Mouse (Mus musculus): ENCODE data around the gene Nkain4. TPM values are rescaled to one million over a fixed set of nuclear protein-coding genes. Genes with fewer than 3 reads are reported as not detected.
A peak's percentile ranks its signal among the peaks of the same experiment; 100 is the strongest.

Nkain4 gene
- polyA plus RNA-seq, 1 experiment from 2014 or later, result 89.6 TPM

Small RNA genes lying within 50 kb of the gene (microRNA-seq; reads per million reads assigned to microRNA genes)
- 4.4 reads per million, percentile 25 among the genes with 10 or more reads in this experiment for gene Mir124a-3

Other genes starting within 250 kb of the Nkain4 start
- gene Dido1, start 244.7 kb downstream of the Nkain4 start, polyA plus RNA-seq (2014; fragmentation: Nextera tagmentation; extraction: Ambion mirVana), result 31.2 and 38.1 TPM in 2 replicates
- gene Gid8, start 244.6 kb downstream of the Nkain4 start, polyA plus RNA-seq (2014; fragmentation: Nextera tagmentation; extraction: Ambion mirVana), result 51.8 and 64.9 TPM in 2 replicates
- gene Slc17a9, start 229.4 kb downstream of the Nkain4 start, polyA plus RNA-seq (2014; fragmentation: Nextera tagmentation; extraction: Ambion mirVana), result 0.12 TPM in 1 of 2 replicates, not detected in the other
- gene Bhlhe23, start 177.8 kb downstream of the Nkain4 start, polyA plus RNA-seq (2014; fragmentation: Nextera tagmentation; extraction: Ambion mirVana), result 20.1 and 21.3 TPM in 2 replicates
- 44.4 and 59.1 TPM in 2 replicates for gene Ythdf1, start 33.8 kb downstream of the Nkain4 start, polyA plus RNA-seq (2014; fragmentation: Nextera tagmentation; extraction: Ambion mirVana)
- 0.18 and 0.38 TPM in 2 replicates for gene Birc7, start 25.7 kb downstream of the Nkain4 start, polyA plus RNA-seq (2014; fragmentation: Nextera tagmentation; extraction: Ambion mirVana)
- 86.6 and 92.4 TPM in 2 replicates for gene Arfgap1, start 12.5 kb upstream of the Nkain4 start, polyA plus RNA-seq (2014; fragmentation: Nextera tagmentation; extraction: Ambion mirVana)
- gene Col20a1, start 31.8 kb upstream of the Nkain4 start, polyA plus RNA-seq (2014; fragmentation: Nextera tagmentation; extraction: Ambion mirVana), result 0.16 and 0.24 TPM in 2 replicates
- gene Chrna4, start 88.8 kb upstream of the Nkain4 start, polyA plus RNA-seq (2014; fragmentation: Nextera tagmentation; extraction: Ambion mirVana), result 50.8 and 52.6 TPM in 2 replicates
- gene Kcnq2, start 180.6 kb upstream of the Nkain4 start, polyA plus RNA-seq (2014; fragmentation: Nextera tagmentation; extraction: Ambion mirVana), result 52.0 and 52.4 TPM in 2 replicates
- gene Eef1a2, start 202.3 kb upstream of the Nkain4 start, polyA plus RNA-seq (2014; fragmentation: Nextera tagmentation; extraction: Ambion mirVana), result 12.7 and 14.1 TPM in 2 replicates
- gene Ppdpf, start 232.5 kb upstream of the Nkain4 start, polyA plus RNA-seq (2014; fragmentation: Nextera tagmentation; extraction: Ambion mirVana), result 442 and 539 TPM in 2 replicates
- gene Ptk6, start 248.1 kb upstream of the Nkain4 start, polyA plus RNA-seq (2014; fragmentation: Nextera tagmentation; extraction: Ambion mirVana), result not detected in 2 replicates